Mouse (Mus musculus) lung, postnatal 14 days (tissue): ENCODE data around the gene Scml4.
A peak's percentile ranks its signal among the peaks of the same experiment; 100 is the strongest.

Source experiments
- DNase-seq: peaks from one replicate; pipeline ENCODE4 v3.0.0; 2021

Gene Scml4

DNA sequence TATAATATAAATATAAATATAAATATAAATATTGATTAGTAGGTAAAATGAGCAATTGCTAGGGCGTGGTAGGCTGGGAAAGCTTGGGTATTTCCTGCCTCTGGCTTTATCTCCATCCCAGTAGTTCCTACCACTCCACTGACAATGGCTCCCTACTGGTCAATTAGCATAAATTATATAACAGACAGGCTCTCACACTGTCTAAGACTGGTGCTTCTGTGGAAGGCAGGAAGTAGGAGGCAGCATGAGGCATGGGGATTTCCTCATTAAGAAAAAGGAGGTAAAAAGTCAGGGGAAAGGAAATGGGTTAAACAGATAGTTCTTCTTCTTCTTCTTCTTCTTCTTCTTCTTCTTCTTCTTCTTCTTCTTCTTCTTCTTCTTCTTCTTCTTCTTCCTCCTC, 48.4 kb downstream of the Scml4 start:
- no peak for DNase-seq

DNA sequence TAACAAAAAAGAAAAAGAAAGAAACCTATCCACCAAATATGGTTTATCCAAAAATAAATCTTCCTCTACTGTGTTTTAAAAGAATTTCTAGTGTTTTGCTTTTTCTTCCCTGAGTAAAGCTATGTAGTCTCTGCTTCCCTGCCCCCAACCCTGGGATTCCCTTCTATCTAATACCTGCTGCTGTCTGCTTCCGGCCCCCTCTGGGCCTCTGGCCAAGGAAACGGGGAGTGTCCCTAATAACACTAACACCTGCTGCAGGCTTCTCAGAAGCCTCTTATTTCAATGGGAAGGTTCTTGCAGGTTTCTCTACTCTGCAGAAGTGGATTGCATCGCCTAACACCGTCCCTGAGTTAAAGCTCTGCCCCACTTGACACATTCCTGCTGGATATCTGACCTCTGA, 50.4 kb downstream of the Scml4 start:
- no peak for DNase-seq

DNA sequence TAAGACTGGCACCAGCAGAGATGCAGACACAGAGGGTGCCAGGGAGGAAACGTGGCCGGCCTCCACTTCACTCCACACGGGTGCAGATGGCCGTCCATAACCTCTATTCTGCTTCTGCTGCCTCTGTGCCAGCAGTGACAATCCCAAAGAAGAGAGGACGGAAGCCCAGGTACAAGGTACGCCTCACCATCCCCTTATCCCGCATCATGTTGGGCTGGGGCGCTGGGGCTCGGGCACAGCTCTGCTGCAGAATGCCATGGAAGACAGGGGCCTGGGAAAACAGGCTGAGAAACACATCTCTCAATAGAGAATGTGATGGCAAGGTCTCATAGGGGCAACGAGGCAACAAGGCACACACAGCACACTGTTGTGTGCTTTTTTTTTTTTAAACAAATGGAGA, 51.9 kb downstream of the Scml4 start:
- DNase-seq, result no peak

DNA sequence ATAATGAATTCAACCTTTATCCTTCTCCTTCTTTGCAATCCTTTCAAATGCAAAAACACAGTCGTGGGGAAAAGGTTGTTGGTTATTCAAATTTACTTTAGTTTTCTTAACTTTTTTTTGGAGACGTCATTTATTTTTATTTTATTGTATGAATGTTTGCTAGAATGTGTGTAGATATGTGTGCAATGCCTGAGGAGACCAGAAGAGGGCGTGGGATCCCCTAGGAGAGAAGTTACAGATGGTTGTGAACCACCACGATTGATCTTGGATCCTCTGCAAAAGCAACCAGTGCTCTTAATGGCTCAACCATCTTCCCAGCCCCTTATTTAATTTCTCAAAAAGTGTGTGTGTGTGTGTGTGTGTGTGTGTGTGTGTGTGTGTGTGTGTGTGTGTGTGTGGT, 53.0 kb downstream of the Scml4 start:
- no peak for DNase-seq

DNA sequence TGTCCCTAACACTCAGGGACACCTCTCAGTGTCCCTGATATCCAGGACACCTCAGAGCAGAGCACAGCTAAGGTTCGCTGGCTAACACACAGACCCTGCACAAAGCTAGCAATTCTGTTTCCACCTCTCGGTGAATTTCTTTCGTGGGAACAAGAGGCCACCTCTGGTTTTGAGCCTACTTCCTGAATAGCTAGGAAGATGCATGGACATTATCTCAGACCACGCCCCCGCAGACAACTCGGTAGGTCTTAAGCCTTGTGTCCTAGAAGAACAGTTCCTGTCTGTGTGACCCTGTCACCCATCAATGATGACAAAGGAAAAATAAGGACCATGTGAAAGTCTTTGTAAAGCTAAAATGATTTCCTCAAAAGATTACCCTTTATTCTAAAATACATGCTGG, 54.0 kb downstream of the Scml4 start:
- no peak for DNase-seq

DNA sequence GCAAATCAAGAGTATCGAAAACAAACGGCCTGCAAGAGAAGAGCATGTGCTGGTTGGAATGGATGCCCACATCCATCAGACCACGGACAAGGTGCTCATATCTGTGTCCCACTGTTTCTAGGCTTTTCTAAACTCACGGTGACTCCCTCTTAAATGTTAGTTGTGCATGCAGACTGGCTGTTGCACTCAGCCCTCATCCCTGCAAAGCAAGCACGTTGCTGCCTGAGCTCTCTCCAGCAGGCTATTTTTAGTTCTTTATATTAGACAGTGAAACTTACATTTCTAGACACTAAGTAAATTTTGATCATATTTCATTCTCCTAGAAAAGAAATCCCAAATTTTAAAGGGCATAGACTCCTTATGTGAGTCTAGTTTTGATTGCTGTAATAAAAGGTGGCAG, 57.2 kb downstream of the Scml4 start:
- no peak for DNase-seq

DNA sequence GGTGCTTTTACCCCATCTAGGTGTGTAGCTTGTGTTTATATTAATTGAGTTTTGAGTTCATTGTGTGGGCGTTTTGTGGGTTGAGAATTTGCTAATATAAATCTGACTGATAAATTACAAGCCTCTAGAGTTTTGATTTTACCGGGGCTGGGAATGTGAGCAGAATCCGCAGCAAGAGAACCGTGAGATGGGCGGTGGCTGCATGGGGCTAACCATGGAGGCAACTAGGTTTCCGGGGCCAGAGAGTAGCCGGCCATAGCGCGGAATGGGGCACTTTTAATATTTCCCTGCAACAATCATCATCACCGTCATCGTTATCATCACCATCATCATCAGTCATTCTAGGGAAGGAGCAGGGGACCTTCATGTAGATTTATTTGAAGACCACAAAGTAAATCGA, 59.6 kb downstream of the Scml4 start:
- DNase-seq, result no peak

DNA sequence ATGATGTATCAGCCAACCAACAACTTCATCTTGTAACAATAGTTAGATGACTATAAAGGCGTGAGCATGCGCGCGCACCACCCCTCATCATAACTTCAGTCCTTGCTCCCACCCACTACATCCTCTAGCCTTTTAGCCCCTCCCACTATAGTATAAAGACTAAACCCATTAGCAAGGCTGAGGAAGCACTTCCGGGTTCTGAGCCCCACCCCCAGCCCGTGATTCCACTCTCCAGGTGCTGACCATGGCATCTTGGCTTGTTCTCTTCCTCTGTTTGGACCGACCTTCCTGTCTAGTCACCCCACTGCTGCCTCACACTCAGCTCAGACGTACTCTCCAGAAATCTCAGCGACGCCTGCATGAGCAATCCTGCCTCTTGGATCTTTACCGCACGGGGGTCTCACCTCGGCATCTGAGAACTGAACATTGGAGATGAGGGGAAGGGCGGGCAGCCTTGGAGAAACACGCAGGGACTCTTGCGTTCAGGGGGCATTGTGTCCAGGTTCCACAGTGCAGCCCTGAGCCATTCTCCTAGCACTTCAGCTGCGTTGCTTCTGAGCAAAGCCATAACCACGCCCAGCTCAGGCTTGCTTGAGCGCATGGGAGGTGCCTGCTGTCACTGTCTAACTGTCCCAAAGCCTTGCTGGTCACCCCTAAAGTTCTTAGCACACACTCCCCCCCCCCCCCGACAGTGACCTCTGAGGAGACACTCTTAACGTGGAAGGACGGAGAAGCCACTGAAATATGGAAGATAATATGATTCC, 65.1 kb downstream of the Scml4 start:
- DNase-seq, result no peak

DNA sequence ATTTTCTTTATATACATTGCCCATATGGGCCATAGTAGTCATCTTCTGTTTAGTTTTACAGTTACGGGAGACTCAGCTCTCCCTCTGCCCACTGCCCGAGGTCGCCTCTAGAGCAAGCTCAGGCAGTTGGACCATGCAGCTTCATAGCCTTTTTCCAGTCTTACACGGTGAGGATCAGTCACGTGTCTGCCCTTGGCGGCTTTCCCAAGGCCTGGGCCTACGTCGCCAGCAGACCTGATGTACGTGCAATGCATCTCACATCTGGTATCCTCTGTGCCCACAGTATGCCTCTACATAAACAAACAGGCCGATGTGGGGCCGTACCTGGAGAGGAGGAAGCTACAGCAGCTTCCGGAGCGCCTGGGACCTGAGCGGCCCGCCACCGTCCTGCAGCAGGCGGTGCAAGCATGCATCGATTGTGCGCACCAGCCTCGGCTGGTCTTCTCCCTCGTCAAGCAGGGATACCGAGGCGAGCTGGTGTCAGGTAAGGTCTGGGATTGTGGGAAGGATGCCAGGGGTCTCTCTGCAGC, 70.0 kb downstream of the Scml4 start:
- DNase-seq, result no peak

DNA sequence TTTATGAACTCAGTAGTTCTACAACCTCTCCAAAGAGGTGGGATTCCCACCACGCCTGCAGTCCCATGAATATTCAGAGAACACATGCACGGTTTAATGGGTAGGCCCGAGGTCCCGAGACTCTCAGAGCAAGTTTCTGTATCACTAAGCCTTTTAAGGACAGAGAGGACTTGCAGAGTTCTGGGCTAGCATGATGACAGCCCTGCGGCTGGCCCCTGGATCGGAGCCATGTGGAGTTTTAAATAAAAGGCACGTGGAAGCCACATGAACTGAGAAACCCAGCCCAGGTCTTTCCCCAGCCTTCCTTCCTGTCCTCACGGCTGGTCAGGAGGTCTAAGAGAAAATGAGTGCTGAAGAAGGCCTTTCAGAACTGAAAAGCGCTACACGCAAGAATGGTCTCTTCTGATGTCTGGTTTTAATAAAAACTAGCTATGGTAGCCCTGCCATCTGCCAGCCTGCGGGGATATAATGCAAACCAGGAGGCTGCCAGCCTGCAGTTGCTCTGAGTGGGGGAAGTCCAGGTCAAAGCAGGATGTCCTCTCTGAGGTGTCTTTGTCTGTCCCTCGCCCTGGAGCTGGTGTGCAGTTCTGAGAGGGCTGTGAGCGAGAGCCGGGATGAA, 72.8 kb downstream of the Scml4 start:
- no peak for DNase-seq

DNA sequence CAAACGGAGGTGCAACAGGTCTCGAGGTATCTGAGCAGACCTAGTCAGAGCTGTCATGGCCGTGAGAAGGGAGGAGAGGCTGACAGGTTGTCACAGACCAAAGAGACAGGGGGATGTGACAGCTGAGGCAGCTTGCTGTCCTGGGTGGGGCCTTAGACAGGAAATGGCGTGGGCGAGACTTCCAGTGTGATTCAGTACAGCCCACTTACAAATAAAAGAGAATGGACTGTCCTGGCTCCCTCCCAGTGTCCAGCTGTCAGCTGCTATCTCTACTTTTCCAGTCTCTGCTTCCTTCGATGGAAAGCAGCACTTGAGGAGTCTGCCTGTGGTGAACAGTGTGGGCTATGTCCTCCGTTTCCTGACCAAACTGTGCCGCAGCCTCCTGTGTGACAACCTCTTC, 74.5 kb downstream of the Scml4 start:
- peak; percentile 39 for DNase-seq

DNA sequence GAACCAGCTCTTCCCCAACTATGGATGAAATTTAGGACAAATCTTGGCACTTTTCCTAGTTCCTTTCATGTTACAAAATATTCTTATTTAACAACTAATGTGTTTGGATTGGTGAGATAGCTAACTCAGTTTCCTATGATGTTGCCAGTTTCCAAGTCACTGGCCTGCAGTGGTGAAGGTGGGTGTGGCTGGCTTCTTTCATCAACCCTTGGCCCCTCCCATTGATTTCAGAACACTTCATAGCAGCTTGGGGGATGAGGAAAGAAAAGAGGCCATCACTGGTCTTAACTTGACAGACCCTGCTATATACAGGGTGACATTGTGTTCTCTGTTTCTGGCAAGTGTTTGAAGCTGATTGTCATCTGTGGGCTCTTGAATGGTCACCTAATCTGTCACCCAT, 76.0 kb downstream of the Scml4 start:
- DNase-seq, result no peak

DNA sequence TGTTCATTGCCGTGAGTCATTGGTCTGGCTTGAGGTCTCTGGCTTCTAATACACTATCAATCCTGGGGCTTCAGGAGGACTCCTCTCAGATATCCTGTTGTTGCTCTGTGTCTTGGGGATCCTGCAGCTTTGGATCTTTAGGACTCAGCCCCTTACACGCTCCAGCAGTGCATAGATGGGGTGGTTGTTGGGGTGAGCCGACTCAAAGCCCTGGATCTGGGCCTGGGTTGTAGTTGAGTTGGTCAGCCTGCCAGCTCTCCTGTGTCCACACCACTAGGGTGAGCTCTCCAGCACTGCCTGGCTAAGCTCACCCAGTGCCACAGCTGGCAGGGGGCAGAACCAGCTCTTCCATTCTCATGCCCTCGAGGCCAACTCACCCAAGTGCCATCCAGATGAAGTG, 78.2 kb downstream of the Scml4 start:
- DNase-seq, result no peak

DNA sequence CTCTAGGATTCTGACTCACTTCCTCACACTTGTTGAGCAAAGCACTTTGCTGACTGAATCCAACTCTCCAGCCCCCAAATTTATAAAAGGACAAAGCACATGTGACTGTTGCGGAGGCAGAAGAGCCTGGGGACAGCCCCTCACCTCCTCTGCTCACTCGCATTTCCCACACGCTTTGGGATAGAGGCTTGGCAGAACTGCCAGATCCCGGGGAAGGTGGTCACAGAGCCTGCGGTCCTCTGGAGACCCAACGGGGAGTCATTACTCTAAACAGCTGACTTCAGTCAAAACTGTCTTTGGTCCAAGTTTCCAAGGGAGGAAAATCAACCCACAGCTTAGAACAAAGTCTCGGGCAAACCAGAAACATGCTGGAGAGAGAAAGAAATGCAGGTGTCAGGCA, 79.5 kb downstream of the Scml4 start:
- DNase-seq, result no peak

DNA sequence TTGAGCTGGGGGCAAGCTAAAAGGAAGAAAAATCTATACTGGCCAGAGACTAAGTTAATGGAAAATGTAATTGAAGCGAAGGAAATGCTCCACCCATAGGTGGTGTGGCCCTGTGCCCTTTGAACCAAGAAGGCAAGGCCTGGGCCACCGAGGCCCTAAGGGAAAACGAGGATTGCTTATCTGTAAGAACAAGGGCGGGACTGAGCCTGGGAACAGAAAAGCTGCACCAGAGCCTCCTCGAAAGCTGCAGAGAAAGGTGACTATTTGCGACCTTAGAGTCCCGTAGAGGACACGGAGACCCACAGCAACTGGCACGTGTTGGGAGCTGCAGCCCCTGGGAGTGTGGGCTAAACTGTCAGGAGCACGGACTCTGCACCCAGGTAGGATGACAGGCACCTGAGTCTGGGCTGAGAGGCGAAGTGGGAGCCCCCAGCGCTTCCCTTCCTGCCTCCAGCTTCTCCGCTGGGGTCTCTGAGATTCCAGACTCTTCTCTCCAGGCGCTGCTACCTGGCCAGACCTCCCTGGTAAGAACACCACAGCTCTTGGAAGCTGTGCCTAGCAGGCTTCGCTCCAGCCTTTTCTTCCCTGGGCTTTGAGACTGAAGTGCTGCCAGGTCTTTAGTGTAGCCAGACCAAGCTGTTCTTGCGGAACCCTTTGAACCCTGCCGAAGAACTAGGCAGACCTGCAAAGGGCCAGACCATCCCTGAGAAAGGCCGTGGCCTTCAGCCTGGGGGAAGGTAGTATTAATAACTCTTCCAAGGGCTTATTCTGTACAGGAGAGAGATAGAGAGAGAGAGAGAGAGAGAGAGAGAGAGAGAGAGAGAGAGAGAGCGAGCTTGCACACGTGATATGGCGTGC, 80.3 kb downstream of the Scml4 start:
- no peak for DNase-seq

DNA sequence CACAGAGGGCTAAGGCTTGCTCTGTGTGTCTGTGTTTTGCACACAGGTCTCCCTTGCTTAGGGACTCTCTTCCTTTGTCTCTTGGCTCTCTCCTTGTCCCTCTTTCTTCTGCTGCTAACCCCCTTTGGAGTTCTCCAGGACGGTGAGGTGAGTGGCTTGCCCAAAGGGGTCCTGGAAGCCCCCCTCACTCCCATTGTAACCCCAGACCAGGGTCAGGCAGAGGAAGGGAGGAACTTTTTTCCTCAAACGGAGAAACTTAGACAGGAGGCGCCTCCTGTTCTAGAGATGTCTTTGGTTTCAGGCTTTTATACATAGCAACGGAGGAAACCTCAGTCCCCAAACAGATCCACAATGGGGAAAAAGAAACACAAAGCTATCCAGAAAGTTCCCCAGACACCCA, 81.1 kb downstream of the Scml4 start:
- no peak for DNase-seq

DNA sequence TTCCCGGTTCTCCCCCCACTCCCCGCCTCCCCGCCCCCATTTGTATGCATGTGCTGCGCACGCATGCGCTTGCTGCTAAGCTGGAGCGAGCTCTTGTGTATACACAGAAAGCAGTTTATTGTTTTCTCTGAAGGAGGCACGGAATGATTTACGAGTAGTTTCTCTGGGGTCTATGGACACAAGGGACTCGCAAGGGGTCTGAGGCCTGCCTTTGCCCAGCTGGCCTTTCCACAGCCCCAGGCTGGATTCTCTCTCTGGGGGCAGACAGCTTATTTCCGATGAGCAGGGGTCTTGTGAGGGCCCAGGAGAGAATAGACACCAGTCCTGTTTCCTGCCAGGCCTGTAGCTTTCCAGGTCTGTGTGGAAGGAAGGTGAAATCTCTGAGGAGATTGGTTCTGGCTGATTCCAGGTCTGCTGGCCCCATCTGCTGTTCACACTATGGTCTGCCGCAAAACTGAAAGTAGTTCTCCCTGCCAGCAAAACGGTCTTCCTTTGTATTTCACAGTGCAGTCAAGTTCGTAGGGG, 81.6 kb downstream of the Scml4 start:
- peak; percentile 57 for DNase-seq

DNA sequence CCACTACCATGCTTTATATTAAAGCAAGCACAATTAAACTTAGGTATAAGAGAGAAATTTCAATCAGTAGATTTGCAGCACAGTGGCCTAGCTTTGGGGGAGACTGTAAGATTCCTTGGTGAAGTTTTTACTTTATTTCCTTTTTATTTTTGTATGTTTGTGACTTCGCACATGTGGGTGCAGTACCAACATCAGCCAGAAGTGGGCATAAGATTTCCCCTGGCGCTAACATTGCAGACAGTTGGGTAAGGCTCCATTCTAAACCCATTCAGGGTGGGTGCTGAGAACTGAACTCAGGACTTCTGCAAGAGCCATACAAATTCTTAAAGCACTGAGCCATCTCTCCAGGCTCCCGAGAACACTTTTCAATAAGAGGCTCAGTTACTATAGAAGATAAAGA, 82.1 kb downstream of the Scml4 start:
- DNase-seq, result no peak

DNA sequence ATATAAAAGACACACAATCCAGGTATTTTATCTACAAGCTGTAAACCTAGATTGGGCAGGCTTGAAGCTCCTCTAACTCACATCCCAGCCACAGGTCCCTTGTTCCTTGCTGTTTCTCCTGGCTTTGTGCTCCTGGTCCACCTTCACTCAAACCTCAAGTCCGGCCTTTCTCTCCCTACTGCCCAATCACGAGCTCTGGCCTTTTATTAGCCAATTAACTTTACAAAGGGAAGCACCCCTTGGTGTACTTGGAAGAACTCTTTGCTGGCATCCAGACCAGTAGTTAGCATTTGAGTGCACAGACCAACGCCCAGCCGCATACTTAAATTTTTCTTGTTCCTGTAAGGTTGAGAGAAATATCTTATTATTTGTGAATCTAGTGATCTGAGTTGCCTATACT, 85.1 kb downstream of the Scml4 start:
- no peak for DNase-seq

DNA sequence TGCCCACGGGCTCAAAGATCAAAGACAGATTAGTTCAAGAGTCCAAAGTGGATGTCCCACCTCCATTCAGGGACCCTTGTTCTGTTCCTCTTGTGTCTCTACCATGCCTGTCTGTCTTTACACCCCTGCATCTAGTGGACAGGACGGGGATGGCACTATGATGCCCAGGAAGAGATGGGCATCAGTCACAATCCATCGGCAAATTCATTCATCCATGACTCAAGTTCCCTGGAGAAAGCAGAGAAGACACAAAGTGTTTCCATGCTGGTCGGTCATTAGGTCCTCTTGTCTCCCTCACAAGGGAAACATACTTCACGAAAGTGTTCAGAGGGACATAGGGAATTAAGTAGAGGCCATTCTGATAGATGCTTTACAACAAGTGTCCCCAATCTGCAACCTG, 87.2 kb downstream of the Scml4 start:
- DNase-seq, result no peak

DNA sequence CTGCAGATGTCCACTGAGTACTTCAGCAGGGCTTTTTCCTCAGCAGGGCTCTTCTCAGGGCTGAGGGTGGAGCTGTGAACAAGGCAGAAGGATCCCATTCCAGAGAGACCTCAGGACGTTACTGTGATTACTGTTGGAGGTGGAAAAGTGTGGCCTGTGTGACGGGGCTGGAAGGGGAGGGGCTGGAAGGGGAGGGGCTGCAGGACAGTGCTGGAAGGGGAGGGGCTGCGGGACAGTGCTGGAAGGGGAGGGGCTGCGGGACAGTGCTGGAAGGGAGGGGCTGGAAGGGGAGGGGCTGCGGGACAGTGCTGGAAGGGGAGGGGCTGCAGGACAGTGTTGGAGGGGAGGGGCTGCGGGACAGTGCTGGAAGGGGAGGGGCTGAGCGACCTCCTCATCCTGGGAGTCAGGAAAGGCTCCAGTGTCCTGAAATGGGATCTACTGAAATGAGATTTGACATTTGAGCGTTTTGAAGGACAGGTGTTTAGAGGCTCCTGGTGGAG, 90.1 kb downstream of the Scml4 start:
- no peak for DNase-seq

DNA sequence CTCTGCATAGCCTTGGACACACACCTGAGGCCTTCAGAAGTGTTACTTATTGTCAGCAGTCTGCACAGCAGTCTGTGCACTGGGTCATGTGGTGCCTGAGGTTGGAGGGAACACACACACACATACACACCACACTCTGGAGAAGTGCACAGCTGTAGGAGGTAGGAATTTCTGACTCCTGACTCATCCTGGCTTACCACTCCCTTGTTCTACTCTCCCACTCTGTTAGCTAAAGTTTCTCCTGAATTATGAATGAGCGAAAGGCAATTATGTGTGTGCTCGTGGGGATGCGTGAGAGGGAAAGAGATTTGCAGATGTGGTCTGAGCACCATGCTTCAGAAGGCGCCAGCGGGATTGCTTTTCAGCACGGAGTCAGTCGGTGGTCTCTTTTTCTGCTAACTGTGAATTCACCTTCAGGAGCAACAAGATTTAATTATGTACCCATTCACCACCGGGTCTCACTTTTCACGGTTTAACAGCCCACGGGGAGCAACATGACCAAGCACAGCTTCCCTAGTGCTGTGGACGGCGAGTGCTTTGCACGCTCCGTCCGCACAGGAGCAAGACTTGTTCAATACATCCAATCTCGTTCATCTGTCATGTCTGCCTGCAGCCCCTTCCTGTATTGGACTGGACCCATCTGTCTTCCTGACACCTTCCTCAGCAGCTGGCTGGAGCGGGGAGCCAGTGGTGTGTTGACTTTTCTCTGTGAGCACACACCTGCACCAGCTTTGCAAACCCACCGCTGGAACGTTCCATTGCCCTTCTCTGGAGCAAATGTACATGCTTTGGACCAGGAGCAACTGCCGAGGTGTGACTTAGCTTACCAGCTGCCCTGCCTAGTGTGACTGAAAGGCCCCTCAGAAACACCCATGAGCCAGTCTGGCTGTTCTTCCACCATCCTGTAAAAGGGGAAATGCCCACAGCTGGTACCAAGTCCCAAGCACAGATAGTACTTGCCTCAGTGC, 91.2 kb downstream of the Scml4 start:
- DNase-seq, result no peak
